Mouse (Mus musculus) intestine, embryonic 16.5 days (tissue): Measurements from ENCODE around the gene Phox2b. TPM values are rescaled to one million over a fixed set of nuclear protein-coding genes. Genes with fewer than 3 reads are reported as not detected.

Experiments used
- microRNA-seq: library from miRNA; unstranded; fragments of <30 nt; microRNA quantifications from one replicate; pipeline ENCODE4, GENCODE M21; 2016
- polyA plus RNA-seq: library from polyadenylated mRNA; unstranded; fragments of >200 nt; fragmentation: Nextera tagmentation; extraction: Ambion mirVana; gene quantifications from 2 replicates; pipeline ENCODE4 v1.2.1, GENCODE M21; 2015

The Phox2b gene
- polyA plus RNA-seq, 1 experiment from 2014 or later, result 15.9 TPM

Small RNA genes lying within 50 kb of the gene (microRNA-seq; reads per million reads assigned to microRNA genes)
- not detected for gene Gm23841

Other genes starting within 250 kb of the Phox2b start
- 127 and 132 TPM in 2 replicates for gene Tmem33, start 161.3 kb upstream of the Phox2b start, polyA plus RNA-seq
- gene Slc30a9, start 207.7 kb upstream of the Phox2b start, polyA plus RNA-seq, result 71.0 and 75.6 TPM in 2 replicates